Mouse (Mus musculus): ENCODE measurements around the gene Eno4. TPM values are rescaled to one million over a fixed set of nuclear protein-coding genes. Genes with fewer than 3 reads are reported as not detected.

Gene Eno4
- polyA plus RNA-seq, 1 experiment from 2014 or later, result 0.24 TPM

- Histone ChIP-seq H3K36me3 (no peaks in the 10 kb centered on the region), H3K27me3 (peaks cover 44% of the 10 kb centered on the region), H3K4me2 (peak overlapping the region; percentile 30), H3K4me1 (peaks cover 7% of the 10 kb centered on the region), H3K9me3 (no peaks in the 10 kb centered on the region; the same call in 1 of the 2 replicates), H3K27ac (no peak overlapping the region), H3K4me3 (no peak overlapping the region), H3K9ac (no peak overlapping the region)
- ATAC-seq (ENCODE audit: insufficient number of reproducible peaks, insufficient read depth, low FRiP score, low TSS enrichment, low read depth), result no peak
- 27% methylated on average over 7 of the region's 7 CpGs for WGBS
Measured at GRCm38 (mm10) chr19:58919148-58919547, 24.1 kb upstream of the Eno4 start.

GRCm38 (mm10) chr19:58931081-58931800, 12.0 kb upstream of the Eno4 start:
- H3K27ac ChIP-seq, result no peak overlapping the region
- WGBS, result 18% methylated on average over 16 of the region's 16 CpGs
- H3K4me1 ChIP-seq, result no peaks in the 10 kb centered on the region
- no peaks in the 10 kb centered on the region for H3K9me3 ChIP-seq
- H3K4me2 ChIP-seq, result no peak overlapping the region
- ATAC-seq (ENCODE audit: insufficient number of reproducible peaks, insufficient read depth, low FRiP score, low TSS enrichment, low read depth), result no peak
- H3K27me3 ChIP-seq, result peaks cover 58% of the 10 kb centered on the region
- H3K36me3 ChIP-seq, result no peaks in the 10 kb centered on the region
- H3K4me3 ChIP-seq, result no peak overlapping the region
- no peak overlapping the region for H3K9ac ChIP-seq

DNA sequence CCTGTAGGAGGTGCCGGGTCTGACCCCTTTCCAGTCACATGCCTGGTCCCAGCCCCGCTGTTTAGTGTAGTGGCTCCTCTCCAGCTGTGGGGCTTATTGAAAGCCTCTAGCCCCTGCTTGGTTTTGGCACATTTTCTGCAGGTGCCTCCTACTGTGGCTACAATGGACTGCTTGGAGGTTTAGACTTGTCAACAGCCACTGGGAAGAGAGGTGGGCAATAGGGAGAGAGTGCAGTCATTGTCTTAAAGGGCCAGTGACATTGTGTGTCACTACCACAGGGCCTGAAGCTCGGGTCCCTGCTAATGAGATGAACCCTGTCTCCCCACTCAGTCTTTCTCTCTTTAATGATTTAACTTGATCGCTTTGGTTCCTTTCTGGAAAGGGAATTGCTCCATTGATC, 10.2 kb upstream of the Eno4 start:
- Histone ChIP-seq H3K27ac (no peak overlapping the region), H3K4me3 (no peak overlapping the region), H3K9ac (no peak overlapping the region), H3K36me3 (no peaks in the 10 kb centered on the region), H3K4me2 (no peak overlapping the region), H3K4me1 (no peaks in the 10 kb centered on the region), H3K9me3 (no peaks in the 10 kb centered on the region), H3K27me3 (peaks cover 55% of the 10 kb centered on the region)
- WGBS, result 15% methylated on average over 4 of the region's 4 CpGs
- ATAC-seq (ENCODE audit: insufficient number of reproducible peaks, insufficient read depth, low FRiP score, low TSS enrichment, low read depth), result no peak

DNA sequence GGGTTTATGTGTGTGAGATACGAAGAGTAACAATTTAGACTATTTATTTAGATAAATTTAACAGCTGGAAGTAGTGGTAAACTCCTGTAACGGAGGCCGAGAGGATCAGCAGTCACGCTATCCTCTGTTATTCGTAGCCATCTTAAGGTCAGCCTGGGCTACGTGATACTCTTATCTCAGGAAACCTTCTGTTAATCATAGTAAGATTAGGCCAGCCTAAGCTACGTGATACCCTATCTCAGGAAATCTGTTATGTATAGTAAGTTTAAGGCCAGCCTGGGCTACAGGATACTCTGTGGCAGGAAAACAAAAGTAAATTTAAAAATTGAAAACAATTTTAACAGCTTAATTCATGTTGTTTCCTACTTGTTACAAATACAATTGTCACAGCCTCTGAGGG, 2.7 kb downstream of the Eno4 start:
- H3K27ac ChIP-seq, result no peak overlapping the region
- no peak overlapping the region for H3K4me2 ChIP-seq
- ATAC-seq (ENCODE audit: insufficient number of reproducible peaks, insufficient read depth, low FRiP score, low TSS enrichment, low read depth), result no peak
- WGBS, result 83% methylated on average over 7 of the region's 7 CpGs
- no peak overlapping the region for H3K4me3 ChIP-seq
- peaks cover 14% of the 10 kb centered on the region for H3K4me1 ChIP-seq
- H3K27me3 ChIP-seq, result peaks cover 12% of the 10 kb centered on the region; the same call in 1 of the 2 replicates
- H3K9me3 ChIP-seq, result no peaks in the 10 kb centered on the region
- no peaks in the 10 kb centered on the region for H3K36me3 ChIP-seq
- no peak overlapping the region for H3K9ac ChIP-seq

- Histone ChIP-seq H3K27ac (no peak overlapping the region), H3K4me2 (no peak overlapping the region), H3K9ac (no peak overlapping the region), H3K27me3 (peaks cover 35% of the 10 kb centered on the region), H3K9me3 (no peaks in the 10 kb centered on the region), H3K4me1 (no peaks in the 10 kb centered on the region), H3K36me3 (no peaks in the 10 kb centered on the region), H3K4me3 (no peak overlapping the region)
- no peak for ATAC-seq (ENCODE audit: insufficient number of reproducible peaks, insufficient read depth, low FRiP score, low TSS enrichment, low read depth)
- 75% methylated on average over 3 of the region's 3 CpGs for WGBS
Measured at GRCm38 (mm10) chr19:58951521-58951920, 8.3 kb downstream of the Eno4 start.

GRCm38 (mm10) chr19:58952236-58952635, 9.0 kb downstream of the Eno4 start:
- Histone ChIP-seq H3K9me3 (no peaks in the 10 kb centered on the region), H3K4me2 (no peak overlapping the region), H3K9ac (no peak overlapping the region), H3K4me1 (no peaks in the 10 kb centered on the region), H3K27ac (no peak overlapping the region), H3K36me3 (no peaks in the 10 kb centered on the region), H3K27me3 (peaks cover 31% of the 10 kb centered on the region), H3K4me3 (no peak overlapping the region)
- no peak for ATAC-seq (ENCODE audit: insufficient number of reproducible peaks, insufficient read depth, low FRiP score, low TSS enrichment, low read depth)
- 73% methylated on average over 12 of the region's 13 CpGs for WGBS

- H3K27ac ChIP-seq, result no peak overlapping the region
- 89% methylated on average over 8 of the region's 8 CpGs for WGBS
- no peak overlapping the region for H3K4me3 ChIP-seq
- no peaks in the 10 kb centered on the region for H3K36me3 ChIP-seq
- H3K27me3 ChIP-seq, result peaks cover 31% of the 10 kb centered on the region
- H3K4me1 ChIP-seq, result no peaks in the 10 kb centered on the region
- ATAC-seq (ENCODE audit: insufficient number of reproducible peaks, insufficient read depth, low FRiP score, low TSS enrichment, low read depth), result no peak
- H3K9me3 ChIP-seq, result no peaks in the 10 kb centered on the region
- no peak overlapping the region for H3K4me2 ChIP-seq
- no peak overlapping the region for H3K9ac ChIP-seq
Measured at GRCm38 (mm10) chr19:58954779-58955178, 11.6 kb downstream of the Eno4 start.

GRCm38 (mm10) chr19:58963011-58963410, 19.8 kb downstream of the Eno4 start:
- Histone ChIP-seq H3K27me3 (peaks cover 15% of the 10 kb centered on the region), H3K27ac (no peak overlapping the region), H3K9me3 (no peaks in the 10 kb centered on the region), H3K4me3 (no peak overlapping the region), H3K36me3 (no peaks in the 10 kb centered on the region), H3K4me2 (no peak overlapping the region), H3K4me1 (no peaks in the 10 kb centered on the region), H3K9ac (no peak overlapping the region)
- ATAC-seq (ENCODE audit: insufficient number of reproducible peaks, insufficient read depth, low FRiP score, low TSS enrichment, low read depth), result no peak
- WGBS, result 68% methylated on average over 8 of the region's 8 CpGs

GRCm38 (mm10) chr19:58968731-58969506, 25.7 kb downstream of the Eno4 start:
- no peaks in the 10 kb centered on the region for H3K4me1 ChIP-seq
- no peak overlapping the region for H3K4me2 ChIP-seq
- no peak overlapping the region for H3K9ac ChIP-seq
- H3K9me3 ChIP-seq, result no peaks in the 10 kb centered on the region
- H3K27me3 ChIP-seq, result peaks cover 25% of the 10 kb centered on the region
- H3K36me3 ChIP-seq, result no peaks in the 10 kb centered on the region
- no peak for ATAC-seq (ENCODE audit: insufficient number of reproducible peaks, insufficient read depth, low FRiP score, low TSS enrichment, low read depth)
- H3K4me3 ChIP-seq, result no peak overlapping the region
- 42% methylated on average over 15 of the region's 15 CpGs for WGBS
- no peak overlapping the region for H3K27ac ChIP-seq

DNA sequence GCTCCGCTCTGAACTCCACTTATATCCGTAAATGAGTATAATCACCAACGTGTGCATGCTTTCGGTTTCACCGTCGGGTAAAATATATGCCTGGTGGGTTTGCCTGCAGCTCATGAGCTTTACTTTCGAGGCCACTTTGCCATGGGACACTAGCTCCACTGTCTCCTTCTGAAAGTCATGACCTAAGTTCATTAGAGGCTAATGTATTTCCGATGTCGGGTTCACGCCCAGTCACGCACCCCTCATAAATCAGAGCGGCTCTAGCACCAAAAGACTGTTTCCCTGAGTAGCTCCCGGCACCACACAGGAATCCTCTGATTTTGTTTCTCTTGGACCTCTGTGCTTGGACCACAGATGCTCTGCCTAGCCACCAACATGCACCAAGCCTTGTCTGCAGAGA, 27.6 kb downstream of the Eno4 start:
- Histone ChIP-seq H3K4me3 (no peak overlapping the region), H3K4me1 (peaks cover 10% of the 10 kb centered on the region), H3K36me3 (no peaks in the 10 kb centered on the region), H3K27me3 (peaks cover 21% of the 10 kb centered on the region), H3K9ac (no peak overlapping the region), H3K27ac (no peak overlapping the region), H3K9me3 (no peaks in the 10 kb centered on the region), H3K4me2 (no peak overlapping the region)
- ATAC-seq (ENCODE audit: insufficient number of reproducible peaks, insufficient read depth, low FRiP score, low TSS enrichment, low read depth), result no peak
- 83% methylated on average over 13 of the region's 13 CpGs for WGBS

- no peak overlapping the region for H3K9ac ChIP-seq
- H3K4me2 ChIP-seq, result no peak overlapping the region
- ATAC-seq (ENCODE audit: insufficient number of reproducible peaks, insufficient read depth, low FRiP score, low TSS enrichment, low read depth), result no peak
- H3K27me3 ChIP-seq, result peaks cover 23% of the 10 kb centered on the region; the same call in 1 of the 2 replicates
- H3K4me1 ChIP-seq, result peaks cover 17% of the 10 kb centered on the region
- H3K27ac ChIP-seq, result no peak overlapping the region
- 87% methylated on average over 8 of the region's 8 CpGs for WGBS
- H3K4me3 ChIP-seq, result no peak overlapping the region
- no peaks in the 10 kb centered on the region for H3K36me3 ChIP-seq
- no peaks in the 10 kb centered on the region for H3K9me3 ChIP-seq
Measured at GRCm38 (mm10) chr19:58974126-58974525, 30.9 kb downstream of the Eno4 start.

All from embryonic facial prominence, embryonic 13.5 days (tissue).